Comparison of ENCODE assay signal across 9 mouse cellular contexts in the genomic region with DNA sequence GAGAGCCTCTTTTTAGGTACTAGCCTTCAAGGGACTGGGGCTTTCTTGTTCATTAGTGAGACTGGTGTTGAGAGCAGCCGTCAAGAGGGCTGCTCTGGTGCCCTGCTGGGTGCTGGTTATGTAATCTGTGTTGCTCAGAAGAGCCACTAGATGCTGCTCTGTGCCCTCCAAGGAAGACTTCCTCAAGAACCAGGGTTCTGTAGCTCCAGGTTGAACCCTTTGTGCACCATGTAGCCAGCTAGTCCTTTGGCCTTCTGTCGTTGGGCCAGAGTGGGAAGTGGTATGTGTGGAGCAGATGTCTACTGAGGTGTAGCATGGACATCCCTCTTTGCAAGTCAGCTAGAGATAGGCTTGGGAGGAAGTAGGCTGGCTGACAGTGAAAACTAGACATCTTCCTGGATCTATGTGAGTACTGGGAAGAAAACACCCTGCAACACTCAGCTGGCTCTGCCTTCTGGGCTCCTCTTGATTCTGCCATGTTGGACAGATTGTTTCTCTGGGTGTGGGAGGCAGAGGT. TPM values are rescaled to one million over a fixed set of nuclear protein-coding genes. Genes with fewer than 3 reads are reported as not detected.
DNase-seq lines count a peak whose midpoint lies in the region; ATAC-seq and TF ChIP-seq lines count a peak whose summit lies in the region.
"Had no signal": no experiment of that assay in that cellular context is flagged by ENCODE, and none has a peak within 500 bp of the region (broad histone marks: within the 10 kb centered on the region; RNA-seq: fewer than 3 reads in every experiment).

No protein-coding gene starts in this region.

- H3K4me2 ChIP-seq in hindbrain, postnatal 0 days (ENCODE audit: low read depth, low read length) = no peak overlapping the region
- H3K4me2 ChIP-seq in hindbrain, embryonic 12.5 days (replicated peaks) = no peak overlapping the region

- 0 out of 2 replicates have a peak overlapping the region, but pooled peaks have one; percentile 20 for H3K27ac ChIP-seq in hindbrain, postnatal 0 days
- H3K27ac ChIP-seq in hindbrain, embryonic 12.5 days = no peak overlapping the region
- H3K27ac ChIP-seq in thymus, adult 2 months (ENCODE audit: control insufficient read depth, insufficient read depth, low read length) = no peak overlapping the region

- WGBS in hindbrain, postnatal 0 days = 27% methylated on average over 2 of the region's 2 CpGs
- 48% methylated on average over 2 of the region's 2 CpGs for WGBS in hindbrain, embryonic 12.5 days
- 51% methylated on average over 2 of the region's 2 CpGs for whole genome bisulfite sequencing in thymus, adult 2 months

- no peak overlapping the region for H3K9ac ChIP-seq in hindbrain, postnatal 0 days (replicated peaks; ENCODE audit: low read length)
- no peak overlapping the region for H3K9ac ChIP-seq in hindbrain, embryonic 12.5 days

- no peaks in the 10 kb centered on the region for H3K9me3 ChIP-seq in hindbrain, postnatal 0 days (ENCODE audit: low read length)
- H3K9me3 ChIP-seq in hindbrain, embryonic 12.5 days (replicated peaks) = no peaks in the 10 kb centered on the region
- H3K9me3 ChIP-seq: megakaryocyte, embryonic 14.5 days had no signal

- H3K4me3 ChIP-seq in hindbrain, postnatal 0 days (ENCODE audit: low read length) = no peak overlapping the region
- no peak overlapping the region for H3K4me3 ChIP-seq in hindbrain, embryonic 12.5 days
- no peak overlapping the region for H3K4me3 ChIP-seq in thymus, adult 2 months (ENCODE audit: control insufficient read depth, insufficient read depth, low read length)
- H3K4me3 ChIP-seq: megakaryocyte, embryonic 14.5 days had no signal

- ATAC-seq in hindbrain, postnatal 0 days = no peak
- no peak for ATAC-seq in hindbrain, embryonic 12.5 days (ENCODE audit: low FRiP score)

- H3K36me3 ChIP-seq in hindbrain, postnatal 0 days (ENCODE audit: insufficient read depth, low read length) = peaks cover 16% of the 10 kb centered on the region
- H3K36me3 ChIP-seq in hindbrain, embryonic 12.5 days = peaks cover 38% of the 10 kb centered on the region
- peaks cover 23% of the 10 kb centered on the region for H3K36me3 ChIP-seq in thymus, adult 2 months (ENCODE audit: control insufficient read depth, insufficient read depth, low read length)

- peak; percentile 74 for DNase-seq in hindbrain, postnatal 0 days (ENCODE audit: low spot score)
- peak; percentile 39 for DNase-seq in thymus, postnatal 14 days
- no peak for DNase-seq in thymus, adult 2 months
- peak; percentile 42 for DNase-seq in induced T-regulatory cell, adult 2 months (ENCODE audit: low read depth)
- DNase-seq in thymus, postnatal 36 days = peak; percentile 17 to 23
- no peak for DNase-seq in yolk sac, embryonic 10.5 days (ENCODE audit: low spot score)
- DNase-seq in adrenal gland, postnatal 4 days (ENCODE audit: low spot score in 2 of 2) = no peak

- no peaks in the 10 kb centered on the region for H3K27me3 ChIP-seq in hindbrain, postnatal 0 days (ENCODE audit: insufficient read depth, low read length)
- peaks cover 24% of the 10 kb centered on the region for H3K27me3 ChIP-seq in hindbrain, embryonic 12.5 days
- no peaks in the 10 kb centered on the region for H3K27me3 ChIP-seq in thymus, adult 2 months (ENCODE audit: control insufficient read depth, insufficient read depth, low read length)

- no peak for TF ChIP-seq POLR2A in thymus, adult 2 months (IDR thresholded peaks at IDR 0.05; ENCODE audit: control insufficient read depth, extremely low read depth, insufficient read depth, low read length, poor library complexity)

- peak; percentile 74 for TF ChIP-seq CTCF in hindbrain, postnatal 0 days (IDR thresholded peaks at IDR 0.05; ENCODE audit: low read depth)
- TF ChIP-seq CTCF in thymus, adult 2 months (IDR thresholded peaks at IDR 0.05; ENCODE audit: borderline replicate concordance, control insufficient read depth, extremely low read depth, insufficient read depth, low read length, poor library complexity) = no peak; the same call in 1 of the 2 replicates

- H3K4me1 ChIP-seq in hindbrain, postnatal 0 days (ENCODE audit: insufficient read depth, low read length) = no peaks in the 10 kb centered on the region
- peaks cover 20% of the 10 kb centered on the region for H3K4me1 ChIP-seq in hindbrain, embryonic 12.5 days
- H3K4me1 ChIP-seq in thymus, adult 2 months (replicated peaks; ENCODE audit: control insufficient read depth, insufficient read depth, low read length) = peaks cover 19% of the 10 kb centered on the region

RNA-seq across cellular contexts. Expression of a gene that starts 2.6 kb away (rescaled TPM):
- total RNA-seq in hindbrain, postnatal 0 days (2014; rRNA removed) = 355 and 367 TPM in 2 replicates
- 65.1 and 69.3 TPM in 2 replicates for polyA plus RNA-seq in hindbrain, postnatal 0 days (2015; fragmentation: Nextera tagmentation; extraction: Ambion mirVana)
- polyA plus RNA-seq in hindbrain, embryonic 12.5 days (2016; fragmentation: Nextera tagmentation; extraction: Ambion mirVana) = 76.3 and 77.3 TPM in 2 replicates
- polyA plus RNA-seq in thymus, adult 2 months (2012; rRNA removed) = 10.8 and 12.3 TPM in 2 replicates
- total RNA-seq in adrenal gland, postnatal 4 days (2021) = 1 to 10 TPM; 8.0 to 9.6 TPM

RNA-seq across cellular contexts. Expression of a gene that starts 45.8 kb away (rescaled TPM):
- total RNA-seq in hindbrain, postnatal 0 days (2014; rRNA removed) = 31.2 and 35.1 TPM in 2 replicates
- polyA plus RNA-seq in hindbrain, postnatal 0 days (2015; fragmentation: Nextera tagmentation; extraction: Ambion mirVana) = 272 and 284 TPM in 2 replicates
- polyA plus RNA-seq in hindbrain, embryonic 12.5 days (2016; fragmentation: Nextera tagmentation; extraction: Ambion mirVana) = 316 and 330 TPM in 2 replicates
- polyA plus RNA-seq in thymus, adult 2 months (2012; rRNA removed) = 71.7 and 78.4 TPM in 2 replicates
- total RNA-seq in adrenal gland, postnatal 4 days (2021) = 100 to 1,000 TPM; 116 to 131 TPM

Comparison
In these comparisons a context has a peak if more than half of its experiments do, and no peak if none do; other contexts are left out.
1. DNase-seq: peak in hindbrain, postnatal 0 days (single experiment), thymus, postnatal 14 days (single experiment), induced T-regulatory cell, adult 2 months (single experiment) and thymus, postnatal 36 days (2 of 2); none in thymus, adult 2 months (single experiment), yolk sac, embryonic 10.5 days (single experiment) and adrenal gland, postnatal 4 days (0 of 2).